Mouse (Mus musculus) adrenal gland, adult 2 months (tissue): ENCODE results near the gene Slc45a1. TPM values are rescaled to one million over a fixed set of nuclear protein-coding genes. Genes with fewer than 3 reads are reported as not detected.

ENCODE experiments used
- DNase-seq: peaks from one replicate; pipeline ENCODE4 v3.0.0; 2021
- polyA plus RNA-seq: library from polyadenylated mRNA; depleted of rRNA; stranded (reverse); fragments of >200 nt; gene quantifications from 2 replicates; pipeline ENCODE4 v1.2.3, GENCODE M21; 2012
- total RNA-seq, 2 experiments: library from RNA; stranded (reverse); gene quantifications; 2 replicates each; pipeline ENCODE4 v1.2.3; 2021

Slc45a1 gene
- total and polyA plus RNA-seq, 3 experiments: 0.37 to 0.73 (median 0.62) TPM

DNA sequence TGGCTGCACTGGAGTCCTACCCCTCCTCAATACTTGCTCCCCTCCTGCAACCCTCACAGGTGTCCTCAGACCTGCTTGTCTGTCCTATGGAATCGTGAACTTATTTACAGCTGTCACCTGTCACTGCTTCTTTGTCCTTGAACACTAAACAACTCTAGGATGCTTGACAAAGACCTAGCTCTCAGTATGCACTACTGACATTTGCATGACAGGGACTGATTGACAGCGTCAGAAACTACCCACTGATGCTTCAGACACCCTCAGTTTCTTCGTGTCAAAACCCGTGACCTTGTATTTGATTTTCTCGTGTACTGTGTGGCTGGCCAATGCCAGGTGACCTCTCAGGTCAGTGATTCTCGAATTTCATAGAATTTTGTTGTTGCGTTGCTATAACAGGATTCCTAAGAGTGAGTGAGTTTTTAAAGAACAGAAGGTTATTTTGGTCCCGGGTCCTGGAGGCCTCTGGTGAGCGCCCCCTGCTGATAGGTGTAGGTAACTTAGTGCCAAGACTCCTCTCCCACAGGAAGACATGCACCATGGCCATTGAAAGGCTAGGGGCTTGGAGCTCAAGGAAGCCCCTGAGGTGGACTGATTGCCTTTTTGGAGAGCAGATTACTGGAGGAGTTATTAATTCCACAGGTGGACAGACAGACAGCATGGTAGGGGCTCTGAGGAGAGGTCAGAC lies 8.1 kb upstream of the Slc45a1 start:
- peak; percentile 26 for DNase-seq

DNA sequence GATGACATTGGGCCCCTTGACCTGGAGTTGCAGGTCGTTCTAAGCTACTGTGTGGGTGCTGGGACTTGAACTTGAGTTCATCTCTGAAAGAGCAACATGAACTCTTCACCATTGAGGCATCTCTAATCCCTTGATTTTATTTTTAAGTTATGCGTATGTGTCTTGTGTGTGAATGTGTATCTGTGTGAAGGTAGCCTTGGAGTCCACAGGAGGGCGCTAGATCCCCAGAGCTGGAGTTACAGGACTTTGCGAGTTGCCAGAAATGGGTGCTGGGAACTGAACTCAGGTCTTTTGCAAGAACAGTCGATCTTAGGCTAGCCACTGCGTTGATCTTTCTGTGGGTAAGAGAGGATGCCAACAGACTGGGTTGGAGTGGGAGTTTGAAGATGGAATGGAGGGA lies 4.5 kb upstream of the Slc45a1 start:
- peak; percentile 16 for DNase-seq

DNA sequence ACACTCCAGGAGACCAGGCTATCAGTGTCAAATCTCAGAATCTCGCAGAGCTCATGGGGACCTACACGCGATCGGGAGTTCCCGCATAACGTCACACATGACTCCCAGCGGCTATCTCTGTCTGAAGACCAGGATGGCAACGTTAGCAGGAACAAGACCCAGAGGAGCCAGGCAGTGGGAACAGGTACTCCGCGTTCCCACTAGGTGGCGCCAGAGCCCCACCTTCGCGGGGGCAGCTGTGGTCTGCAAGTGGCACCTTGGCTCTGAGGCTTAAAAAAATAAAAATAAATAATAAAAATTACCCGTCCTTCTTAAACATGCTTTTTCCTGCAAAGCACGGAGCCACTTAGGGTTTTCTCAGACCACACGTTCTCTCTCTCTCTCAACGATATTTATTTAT lies 4.0 kb upstream of the Slc45a1 start:
- peak; percentile 88 for DNase-seq

DNA sequence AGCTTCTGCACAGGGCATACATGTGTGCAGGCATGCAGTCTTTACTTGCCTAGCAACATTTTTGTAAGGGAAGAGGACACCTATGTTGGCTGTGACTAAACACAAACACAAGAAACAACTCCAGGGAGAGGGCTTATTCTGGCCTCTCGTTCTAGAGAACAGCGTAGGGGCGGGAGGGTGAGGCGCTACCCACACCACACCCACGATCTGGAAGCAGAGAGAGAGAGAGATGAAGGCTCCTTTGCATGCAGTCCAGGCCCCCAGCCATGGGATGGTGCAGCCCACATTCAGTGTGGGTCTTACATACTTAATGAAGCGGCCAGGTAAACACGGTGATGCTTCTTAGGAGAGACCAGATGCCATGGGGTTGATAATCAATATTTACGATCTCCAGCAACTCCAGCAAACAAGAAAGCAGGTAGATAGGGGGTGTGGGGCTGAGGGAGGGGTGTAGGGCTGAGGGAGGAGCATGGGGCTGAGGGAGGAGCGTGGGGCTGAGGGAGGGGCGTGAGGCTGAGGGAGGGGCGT lies 1.2 kb upstream of the Slc45a1 start:
- no peak for DNase-seq

DNA sequence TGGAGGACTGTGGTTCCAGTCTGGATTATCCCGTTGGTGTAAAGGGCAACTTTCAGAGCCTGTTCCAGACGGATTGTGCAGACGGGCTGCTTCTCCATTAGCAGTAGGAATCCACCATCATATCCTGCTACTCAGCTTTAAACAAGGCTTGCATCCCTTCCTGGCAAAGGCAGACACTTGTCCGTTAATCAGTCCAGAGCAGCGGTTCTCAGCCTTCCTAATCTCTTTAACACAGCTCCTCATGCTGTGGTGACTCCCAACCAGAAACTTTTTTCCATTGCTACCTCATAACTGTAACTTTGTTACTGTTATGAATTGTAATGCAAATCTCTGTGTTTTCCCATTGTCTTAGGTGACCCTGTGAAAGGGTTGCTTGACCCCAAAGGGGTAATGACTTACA lies 2.6 kb downstream of the Slc45a1 start:
- no peak for DNase-seq

DNA sequence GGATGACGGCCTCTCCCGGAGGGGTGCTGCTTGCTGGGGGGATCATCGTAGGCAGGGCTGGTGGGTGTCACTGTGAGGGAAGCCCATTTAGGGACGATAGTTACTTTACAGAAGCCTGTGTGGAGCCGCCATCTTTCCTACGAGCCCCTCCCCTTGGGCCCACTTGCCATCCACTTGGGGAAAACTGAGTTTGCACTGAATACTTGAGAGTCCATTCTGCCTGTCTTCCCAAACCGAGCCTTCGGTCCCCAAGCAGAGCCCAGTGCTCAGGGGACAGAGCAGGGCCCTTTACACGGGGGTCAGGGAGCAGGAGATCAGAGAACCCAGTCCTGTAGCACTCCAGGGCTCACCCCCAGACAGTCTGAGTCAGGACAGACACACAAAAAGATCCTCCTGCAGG lies 7.7 kb downstream of the Slc45a1 start:
- no peak for DNase-seq

DNA sequence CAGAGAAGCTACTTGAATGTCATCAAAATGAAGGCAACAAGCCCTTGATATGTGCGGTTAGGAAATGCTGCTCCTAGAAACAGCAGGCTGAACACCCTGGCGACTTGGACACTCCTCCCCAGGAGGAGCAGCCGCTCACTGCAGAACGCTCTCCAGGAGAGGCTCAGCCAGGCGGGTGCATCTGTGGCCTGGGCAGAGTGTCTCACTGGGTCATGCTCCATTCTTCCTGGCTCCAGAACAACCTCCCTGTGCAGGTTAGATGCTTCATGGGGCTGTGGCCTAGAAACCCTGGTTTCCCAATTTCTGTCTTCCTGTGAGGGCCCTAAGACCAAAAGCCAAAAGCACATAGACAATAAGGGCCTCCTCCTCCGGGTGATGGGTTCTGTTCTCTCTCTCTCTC lies 15.3 kb downstream of the Slc45a1 start:
- no peak for DNase-seq

DNA sequence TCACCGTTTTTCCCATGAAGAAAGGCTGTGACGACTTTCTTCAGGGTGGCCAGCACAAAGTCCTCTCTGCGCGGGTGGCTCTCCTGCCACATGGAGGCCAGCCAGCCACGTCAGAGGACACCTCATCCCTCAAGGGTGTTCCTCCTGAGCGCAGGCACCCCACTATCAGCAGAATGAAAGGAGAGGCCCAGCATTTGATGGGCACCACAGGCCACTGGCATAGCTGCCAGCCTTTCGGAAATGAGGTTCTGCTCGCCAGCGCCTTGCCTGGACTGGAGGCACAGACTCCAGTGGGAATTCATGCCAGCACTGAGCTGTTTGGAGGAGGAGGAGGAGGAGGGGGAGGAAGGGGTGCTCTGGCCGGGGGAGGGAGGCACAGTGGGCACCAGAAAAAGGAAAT lies 16.4 kb downstream of the Slc45a1 start:
- no peak for DNase-seq

DNA sequence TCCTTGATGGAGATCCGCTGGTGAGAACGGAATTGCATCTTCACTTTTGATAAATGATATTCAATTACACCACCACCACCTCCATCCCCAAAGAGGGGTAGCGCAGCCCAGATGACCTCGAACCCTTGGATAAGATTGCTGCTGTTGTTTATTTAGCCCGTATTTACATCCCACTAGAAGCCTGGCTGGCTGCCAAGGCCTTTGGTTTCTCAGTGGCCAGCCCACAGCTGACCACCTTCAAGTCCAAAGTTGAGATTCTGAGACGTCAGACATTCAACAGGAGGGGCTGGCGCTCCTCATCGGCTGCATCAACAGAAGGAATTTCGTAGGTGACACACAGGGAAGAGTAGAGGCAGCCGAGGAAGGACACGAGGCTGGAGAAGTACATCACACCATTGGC lies 22.7 kb downstream of the Slc45a1 start:
- no peak for DNase-seq

DNA sequence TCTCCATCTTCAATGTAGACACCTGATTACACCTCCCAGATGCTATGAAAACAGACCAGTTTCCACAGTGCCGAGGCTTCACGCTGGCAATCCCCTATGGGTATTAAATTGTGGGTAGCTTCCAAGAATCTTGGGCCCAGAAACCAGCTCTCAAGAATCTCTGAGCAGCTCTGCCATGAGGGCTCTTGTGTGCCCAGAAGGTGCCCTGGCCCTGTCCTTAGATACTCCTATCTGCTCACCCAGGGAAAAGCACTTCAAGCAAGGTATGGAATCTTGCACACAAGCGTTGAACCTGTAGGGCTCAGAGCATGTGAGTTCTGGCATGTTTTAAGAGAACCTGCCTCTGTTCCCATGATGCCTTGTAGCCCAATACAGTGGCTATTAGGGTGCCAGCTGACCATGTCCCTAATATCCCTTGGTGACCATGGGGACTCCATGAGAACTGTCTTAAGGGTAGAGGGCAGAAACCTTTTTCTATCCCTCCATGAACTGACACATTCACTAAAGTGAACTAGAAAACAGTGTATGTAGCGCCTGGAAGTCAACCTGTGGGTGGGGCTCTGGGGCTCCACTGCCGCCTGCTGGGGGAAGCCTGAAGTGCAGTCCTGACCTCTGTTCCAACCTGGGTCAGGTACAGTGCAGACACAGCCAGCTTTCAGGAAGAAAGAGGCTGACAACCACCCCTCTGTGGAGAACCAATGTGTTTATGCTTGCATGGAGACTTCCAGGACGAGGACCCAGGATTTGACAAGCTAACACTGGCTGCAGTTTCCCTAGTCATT lies 25.8 kb downstream of the Slc45a1 start:
- DNase-seq: peak; percentile 73

DNA sequence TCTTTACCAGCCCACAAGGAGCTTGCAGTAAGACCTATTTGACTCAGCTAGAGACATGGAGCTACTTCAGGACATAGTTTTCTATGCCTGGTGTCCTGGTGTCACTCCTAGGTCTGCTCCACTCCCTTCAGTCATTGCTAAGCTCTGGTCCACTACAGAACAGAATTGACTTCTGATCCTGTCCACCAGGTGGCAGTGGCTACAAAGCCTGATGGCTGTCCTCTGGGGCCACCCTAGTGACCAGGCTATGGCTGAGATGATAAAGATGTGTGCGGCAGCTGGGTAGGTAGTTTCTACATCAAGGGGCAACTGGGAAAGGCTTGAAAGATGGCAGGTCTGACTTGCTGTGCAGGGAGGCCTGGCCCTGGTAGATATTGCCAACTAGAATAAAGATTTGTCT lies 26.5 kb downstream of the Slc45a1 start:
- DNase-seq: peak; percentile 81

DNA sequence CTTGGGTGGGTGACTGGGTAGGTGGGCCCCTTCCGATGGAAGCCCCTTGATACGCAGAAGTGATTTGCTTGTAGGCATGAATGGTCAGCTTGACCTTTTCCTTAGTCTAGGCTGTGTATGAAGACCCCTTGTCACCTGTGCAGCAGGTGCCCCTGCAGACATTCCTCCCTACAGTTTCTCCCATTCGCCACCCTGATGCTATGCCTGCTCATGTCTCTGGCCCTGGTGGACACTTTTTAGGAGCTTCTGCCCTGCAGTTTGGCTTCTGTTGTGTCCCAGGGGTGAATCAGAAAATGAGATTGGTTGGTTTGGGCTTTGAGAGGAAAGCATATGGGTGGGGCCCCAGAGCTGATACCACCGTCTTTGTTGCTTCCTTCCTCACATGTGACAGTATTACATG lies 27.0 kb downstream of the Slc45a1 start:
- DNase-seq: no peak

DNA sequence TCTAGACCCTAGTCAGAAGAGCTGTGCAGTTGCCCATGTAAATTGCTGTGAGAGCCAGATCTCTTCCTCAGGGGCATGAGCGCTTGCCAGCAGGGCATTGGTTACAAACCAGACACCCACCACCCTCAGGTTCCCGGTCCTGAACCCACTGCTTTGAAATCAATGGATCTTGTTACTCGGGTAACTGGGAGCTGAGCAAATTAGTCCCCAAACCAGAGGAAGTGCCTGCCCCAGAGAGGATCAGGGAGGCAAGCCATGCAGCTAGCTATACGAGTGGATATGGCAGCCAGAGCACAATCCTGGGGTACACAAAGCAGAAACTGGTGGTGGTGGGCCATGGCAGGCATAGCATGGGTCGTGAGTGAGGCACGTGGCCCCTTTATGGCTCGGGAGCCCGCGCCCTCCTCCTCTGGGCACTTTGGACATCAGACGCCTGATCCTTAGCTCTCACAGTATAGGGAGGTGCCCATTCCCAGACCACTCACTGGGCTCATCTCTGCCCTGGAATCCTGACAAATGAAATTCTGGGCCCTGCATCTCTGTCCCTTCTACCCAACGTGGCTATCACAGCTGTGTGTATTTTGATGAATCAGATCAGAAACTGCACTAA lies 27.7 kb downstream of the Slc45a1 start:
- DNase-seq: peak; percentile 23

DNA sequence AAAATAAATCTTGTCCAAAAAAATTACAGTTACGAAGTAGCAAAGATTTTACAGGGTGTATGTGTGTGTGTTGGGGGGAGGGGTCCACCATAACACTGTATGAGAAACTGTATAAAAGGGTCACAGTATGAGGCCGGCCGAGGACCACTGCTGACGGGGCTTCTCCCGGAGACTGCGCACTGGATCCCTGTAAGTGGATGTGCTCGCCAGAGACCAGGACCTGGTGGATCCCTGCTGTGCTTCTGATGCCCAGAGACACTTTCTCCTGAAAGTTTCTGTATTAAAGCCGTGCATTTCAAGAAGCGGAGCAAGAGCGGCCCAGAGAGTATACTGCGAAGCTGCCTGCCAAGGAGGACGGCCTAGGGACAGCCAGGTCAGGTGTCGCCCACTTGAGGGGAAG lies 29.3 kb downstream of the Slc45a1 start:
- no peak for DNase-seq

DNA sequence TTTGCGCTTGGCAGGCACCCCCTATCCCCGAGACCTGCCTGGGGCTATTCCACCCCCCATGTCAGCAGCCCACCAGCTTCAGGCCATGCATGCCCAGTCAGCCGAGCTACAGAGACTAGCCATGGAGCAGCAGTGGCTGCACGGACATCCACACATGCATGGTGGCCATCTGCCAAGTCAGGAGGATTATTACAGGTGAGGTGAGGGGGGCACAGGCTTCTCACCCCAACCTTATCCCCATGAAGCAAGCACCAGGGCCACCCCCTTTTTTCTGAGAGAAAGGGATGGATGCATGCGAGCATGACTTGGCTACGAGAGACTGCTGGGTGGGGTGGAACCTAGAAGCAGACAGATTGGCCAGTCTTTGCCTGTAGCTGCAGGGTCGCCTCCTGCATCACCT lies 33.0 kb downstream of the Slc45a1 start:
- no peak for DNase-seq

DNA sequence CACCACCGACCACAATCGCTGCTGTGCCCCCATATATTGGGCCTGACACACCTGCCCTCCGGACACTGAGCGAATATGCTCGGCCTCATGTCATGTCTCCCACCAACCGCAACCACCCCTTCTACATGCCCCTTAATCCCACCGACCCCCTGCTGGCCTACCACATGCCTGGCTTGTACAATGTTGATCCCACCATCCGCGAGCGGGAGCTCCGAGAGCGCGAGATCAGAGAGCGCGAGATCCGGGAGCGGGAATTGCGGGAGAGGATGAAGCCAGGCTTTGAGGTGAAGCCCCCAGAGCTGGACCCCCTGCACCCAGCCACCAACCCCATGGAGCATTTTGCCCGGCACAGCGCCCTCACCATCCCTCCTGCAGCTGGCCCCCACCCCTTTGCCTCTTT lies 35.1 kb downstream of the Slc45a1 start:
- DNase-seq: no peak

DNA sequence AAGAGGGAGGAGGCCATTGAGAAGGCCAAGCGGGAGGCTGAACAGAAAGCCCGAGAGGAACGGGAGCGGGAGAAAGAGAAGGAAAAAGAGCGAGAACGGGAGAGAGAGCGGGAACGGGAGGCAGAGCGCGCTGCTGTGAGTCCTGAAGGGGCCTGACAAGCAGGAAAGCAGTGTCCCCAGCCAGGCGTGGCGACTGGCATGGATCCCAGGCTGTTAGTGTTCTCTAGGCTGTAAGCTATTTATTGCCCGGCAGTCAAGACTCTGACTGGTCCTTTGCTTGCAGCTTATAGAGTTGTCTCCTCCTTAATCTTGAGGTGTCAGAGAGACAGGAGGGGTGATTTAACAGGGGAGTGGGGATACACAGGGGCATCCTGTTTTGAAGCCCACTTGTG lies 35.9 kb downstream of the Slc45a1 start:
- no peak for DNase-seq

DNA sequence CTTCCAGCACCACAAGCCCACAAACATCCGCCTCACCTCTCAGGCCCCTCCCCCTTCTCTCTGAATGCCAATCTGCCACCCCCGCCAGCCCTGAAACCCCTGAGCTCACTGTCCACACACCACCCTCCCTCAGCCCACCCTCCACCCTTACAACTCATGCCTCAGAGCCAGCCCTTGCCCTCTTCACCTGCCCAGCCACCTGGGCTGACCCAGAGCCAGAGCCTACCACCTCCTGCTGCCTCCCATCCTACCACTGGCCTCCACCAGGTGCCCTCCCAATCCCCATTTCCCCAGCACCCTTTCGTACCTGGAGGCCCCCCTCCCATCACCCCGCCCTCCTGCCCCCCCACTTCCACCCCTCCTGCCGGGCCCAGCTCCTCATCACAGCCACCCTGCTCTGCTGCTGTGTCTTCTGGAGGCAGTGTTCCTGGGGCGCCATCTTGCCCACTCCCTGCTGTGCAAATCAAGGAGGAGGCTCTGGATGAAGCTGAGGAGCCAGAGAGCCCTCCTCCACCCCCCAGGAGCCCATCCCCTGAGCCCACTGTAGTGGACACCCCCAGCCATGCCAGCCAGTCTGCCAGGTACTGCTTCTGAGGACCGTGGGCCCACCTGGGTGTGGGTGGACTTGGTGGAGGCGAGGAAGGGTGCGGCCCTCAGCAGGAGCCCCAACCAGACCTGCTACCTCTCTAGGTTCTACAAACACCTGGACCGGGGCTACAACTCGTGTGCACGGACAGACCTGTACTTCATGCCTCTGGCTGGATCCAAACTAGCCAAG lies 36.5 kb downstream of the Slc45a1 start:
- DNase-seq: no peak

DNA sequence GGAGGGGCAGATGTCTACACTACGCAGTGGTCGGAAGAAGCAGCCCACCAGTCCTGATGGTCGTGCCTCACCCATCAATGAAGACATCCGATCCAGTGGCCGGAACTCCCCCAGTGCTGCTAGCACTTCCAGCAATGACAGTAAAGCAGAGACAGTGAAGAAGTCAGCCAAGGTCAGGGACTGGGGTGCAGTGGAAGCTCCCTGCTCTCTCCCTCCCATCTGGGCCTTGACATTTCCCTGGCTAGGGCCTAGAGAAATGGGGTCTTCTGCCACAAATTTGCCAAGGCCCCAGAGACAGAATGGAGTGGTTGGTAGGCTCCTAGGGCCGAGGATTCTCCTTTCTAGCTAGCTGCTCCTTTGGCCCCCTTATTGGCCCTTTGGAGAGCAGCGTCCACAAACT lies 38.3 kb downstream of the Slc45a1 start:
- DNase-seq: no peak

DNA sequence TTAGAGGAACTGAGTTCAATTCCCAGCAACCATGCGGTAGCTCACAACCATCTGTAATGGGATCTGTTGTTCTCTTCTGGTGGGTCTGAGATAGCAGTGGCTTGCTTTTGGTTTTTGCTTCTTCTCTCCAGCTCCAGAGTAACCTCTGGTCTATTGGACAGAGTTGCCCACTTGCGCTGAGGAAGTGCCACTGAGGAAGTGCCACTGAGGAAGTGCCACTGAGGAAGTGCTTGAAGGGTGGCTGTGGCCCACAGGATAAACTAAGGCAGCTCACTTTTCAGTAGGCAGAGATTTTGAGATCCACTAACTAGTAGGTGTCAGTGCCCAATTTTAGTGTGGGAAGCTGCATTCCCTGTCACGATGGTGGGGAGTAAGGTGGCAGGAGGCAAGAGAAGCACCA lies 43.3 kb downstream of the Slc45a1 start:
- DNase-seq: no peak

DNA sequence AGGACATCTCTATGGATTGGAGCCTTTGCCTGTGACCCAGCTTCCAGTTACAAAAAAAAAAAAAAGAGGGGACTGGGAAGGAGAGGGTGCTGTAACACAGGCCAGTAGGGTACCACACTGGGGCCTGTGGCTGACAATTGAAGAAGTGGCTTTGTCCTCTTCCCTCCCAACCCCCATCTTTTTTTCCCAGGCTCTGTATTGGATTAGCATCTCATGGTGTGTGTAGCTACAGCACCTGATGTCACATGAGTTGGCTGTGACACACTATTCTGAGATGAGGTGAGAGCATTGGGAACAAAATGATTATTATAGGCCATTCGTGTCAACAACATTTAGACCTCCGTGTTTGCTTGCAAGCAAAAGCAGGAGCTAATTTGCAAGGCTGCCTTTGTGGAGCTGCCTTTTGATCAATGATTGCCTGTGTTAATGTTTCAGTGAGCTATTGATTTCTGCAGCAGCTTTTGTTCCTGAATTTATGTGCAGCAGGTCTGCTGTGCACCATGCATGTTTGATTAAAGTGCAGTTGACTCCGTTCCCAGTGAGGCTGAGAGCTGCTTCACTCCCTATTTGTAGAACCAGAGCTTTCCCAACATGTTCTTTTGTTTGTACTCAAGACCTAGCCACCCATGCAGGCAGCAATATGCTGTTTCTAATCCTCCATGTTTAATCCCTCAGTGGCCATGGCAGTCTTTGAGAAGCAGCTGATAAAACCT lies 45.4 kb downstream of the Slc45a1 start:
- DNase-seq: no peak

DNA sequence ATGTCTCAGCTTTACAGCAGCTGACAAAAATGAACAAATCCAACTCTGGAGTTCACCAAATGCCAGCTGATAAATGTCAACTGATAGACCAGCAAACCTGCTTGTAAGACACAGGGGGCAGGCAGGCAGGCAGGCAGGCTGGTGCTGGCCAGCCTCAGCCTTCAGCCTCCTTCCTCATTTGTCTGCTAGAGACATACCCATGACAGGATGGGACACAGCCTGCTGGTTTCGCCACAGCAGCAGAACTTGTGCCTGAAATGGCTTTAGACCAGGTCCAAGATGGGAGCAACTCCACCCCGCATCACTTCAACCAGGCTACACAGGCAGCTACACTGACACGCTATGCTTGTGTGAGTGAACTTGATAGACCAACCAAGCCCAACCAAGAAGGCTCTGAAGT lies 46.2 kb downstream of the Slc45a1 start:
- DNase-seq: no peak
